Mouse (Mus musculus) cortical plate, adult 2 months (tissue): ENCODE results near the gene Gjd2.
A peak's percentile ranks its signal among the peaks of the same experiment; 100 is the strongest.

Experiments
- CTCF ChIP-seq: fragments of 200-500 bp; IDR thresholded peaks from 2 replicates; pipeline ENCODE4 v1.5.1; 2011; ENCODE audit warnings: mild to moderate bottlenecking, control low read depth, low read length; ENCODE audit not compliant: insufficient read depth; ENCODE audit errors: extremely low read depth
- POLR2A ChIP-seq: fragments of 200-500 bp; IDR thresholded peaks from 2 replicates; pipeline ENCODE4 v1.6.1; 2011; ENCODE audit warnings: mild to moderate bottlenecking, low read length, control low read depth; ENCODE audit not compliant: insufficient read depth; ENCODE audit errors: extremely low read depth

- TF ChIP-seq POLR2A (no peak), CTCF (peak; percentile 35; the same call in 1 of the 2 replicates)
Measured at GRCm38 (mm10) chr2:113966421-113966820, 47.0 kb downstream of the Gjd2 start.
